Mouse (Mus musculus) spleen, adult 2 months (tissue): ENCODE data around the gene Bpi.

ENCODE experiments used
- CTCF ChIP-seq: fragments of 200-500 bp; IDR thresholded peaks from 2 replicates; pipeline ENCODE4 v1.5.1; 2011; ENCODE audit warnings: mild to moderate bottlenecking, inconsistent platforms; ENCODE audit not compliant: insufficient read depth, insufficient read length, insufficient replicate concordance; ENCODE audit errors: extremely low read depth
- POLR2A ChIP-seq: fragments of 200-500 bp; IDR thresholded peaks from 2 replicates; pipeline ENCODE4 v1.6.1; 2011; ENCODE audit warnings: low read depth, low read length, inconsistent platforms

- TF ChIP-seq CTCF (peak; percentile 63; the same call in 1 of the 2 replicates), POLR2A (no peak)
These were observed 887 bp downstream of the Bpi start for GRCm38 (mm10) chr2:158258781-158259180.
